Mouse (Mus musculus): Measurements from ENCODE around the gene Iqschfp. TPM values are rescaled to one million over a fixed set of nuclear protein-coding genes. Genes with fewer than 3 reads are reported as not detected.

The Iqschfp gene
- total RNA-seq, 2 experiments from 2014 or later, result 11.6 to 12.9 TPM

GRCm38 (mm10) chr3:68662386-68662785 lies 770.4 kb downstream of the Iqschfp start:
- no peak for DNase-seq (ENCODE audit: extremely low spot score in 1 of 2, low spot score in 1 of 2)

GRCm38 (mm10) chr3:68664337-68664736 lies 772.3 kb downstream of the Iqschfp start:
- DNase-seq (ENCODE audit: extremely low spot score in 1 of 2, low spot score in 1 of 2), result no peak

- no peak for DNase-seq (ENCODE audit: extremely low spot score in 1 of 2, low spot score in 1 of 2)
Measured at GRCm38 (mm10) chr3:68666377-68666776, 774.3 kb downstream of the Iqschfp start.

GRCm38 (mm10) chr3:68667852-68668251 lies 775.8 kb downstream of the Iqschfp start:
- DNase-seq (ENCODE audit: extremely low spot score in 1 of 2, low spot score in 1 of 2), result no peak

GRCm38 (mm10) chr3:68669418-68669974 lies 777.5 kb downstream of the Iqschfp start:
- DNase-seq (ENCODE audit: extremely low spot score in 1 of 2, low spot score in 1 of 2), result no peak

- DNase-seq (ENCODE audit: extremely low spot score in 1 of 2, low spot score in 1 of 2), result no peak
Measured at GRCm38 (mm10) chr3:68674721-68675120, 782.7 kb downstream of the Iqschfp start.

GRCm38 (mm10) chr3:68675216-68675835 lies 783.3 kb downstream of the Iqschfp start:
- DNase-seq (ENCODE audit: extremely low spot score in 1 of 2, low spot score in 1 of 2), result no peak

Other genes starting within 250 kb of the Iqschfp start
- gene Iqcj, start within 50 bp of the Iqschfp start, total RNA-seq (2021), result 1 to 10 TPM; 4.1 to 5.8 TPM
- 100 to 1,000 TPM; 317 to 338 TPM for gene Schip1, start 172.6 kb downstream of the Iqschfp start, total RNA-seq (2021)